In the genomic region with DNA sequence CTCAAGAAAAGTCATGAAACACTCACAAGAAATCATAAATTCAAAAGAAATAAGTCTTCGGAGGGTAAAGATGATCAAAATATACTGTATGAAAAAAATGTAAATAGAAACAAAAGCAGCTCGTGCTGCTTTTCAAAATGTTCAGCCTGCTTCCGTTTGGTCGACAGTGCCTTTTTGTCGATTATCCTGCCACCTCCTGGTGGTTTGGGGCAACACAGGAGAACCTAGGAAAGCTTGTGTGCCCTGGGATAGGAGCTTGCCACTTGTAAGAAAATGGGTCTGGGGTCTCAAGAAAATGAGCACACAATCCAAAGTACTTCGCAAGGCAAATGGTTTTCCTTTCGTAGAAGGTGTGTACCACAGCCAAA, we compare ENCODE assay signal across 8 mouse cellular contexts. TPM values are rescaled to one million over a fixed set of nuclear protein-coding genes. Genes with fewer than 3 reads are reported as not detected.
DNase-seq lines count a peak whose midpoint lies in the region; ATAC-seq lines count a peak whose summit lies in the region.

No protein-coding gene starts in this region.

- no peaks in the 10 kb centered on the region for H3K27me3 ChIP-seq in forebrain, embryonic 14.5 days (replicated peaks; ENCODE audit: control insufficient read depth, insufficient read depth, low read length)
- H3K27me3 ChIP-seq in hindbrain, embryonic 11.5 days (ENCODE audit: control insufficient read depth, insufficient read depth, low read length), result no peaks in the 10 kb centered on the region

- no peaks in the 10 kb centered on the region for H3K36me3 ChIP-seq in forebrain, embryonic 14.5 days (ENCODE audit: control insufficient read depth, insufficient read depth, low read length)
- H3K36me3 ChIP-seq in hindbrain, embryonic 11.5 days (ENCODE audit: control insufficient read depth, insufficient read depth, low read length), result no peaks in the 10 kb centered on the region

- H3K27ac ChIP-seq in forebrain, embryonic 14.5 days (ENCODE audit: low read depth, low read length), result no peak overlapping the region
- H3K27ac ChIP-seq in hindbrain, embryonic 11.5 days (ENCODE audit: low read depth, low read length), result no peak overlapping the region

- H3K4me2 ChIP-seq in forebrain, embryonic 14.5 days (ENCODE audit: low read length), result peak overlapping the region; percentile 80
- H3K4me2 ChIP-seq in hindbrain, embryonic 11.5 days (replicated peaks; ENCODE audit: low read depth, low read length), result peak overlapping the region; percentile 68

- no peak for ATAC-seq in forebrain, embryonic 14.5 days
- ATAC-seq in hindbrain, embryonic 11.5 days (ENCODE audit: low FRiP score), result no peak

- DNase-seq in Muller cell, postnatal 12 days (ENCODE audit: inconsistent ontology term), result peak; percentile 65
- peak; percentile 59 for DNase-seq in cerebellum, adult 11-12 months
- peak; percentile 92 for DNase-seq in forebrain, embryonic 14.5 days (ENCODE audit: low spot score)
- DNase-seq in hindbrain, embryonic 11.5 days (ENCODE audit: low spot score), result peak; percentile 90
- peak; percentile 56 for DNase-seq in layer of hippocampus, adult 9-11 months
- peak; percentile 91 for DNase-seq in lung, postnatal 36 days
- DNase-seq in retina, postnatal 7 days (ENCODE audit: low read depth, low spot score), result peak; percentile 68
- DNase-seq in urinary bladder, postnatal 4 days (ENCODE audit: low spot score in 2 of 2), result peak; percentile 57 to 74

- no peaks in the 10 kb centered on the region for H3K4me1 ChIP-seq in forebrain, embryonic 14.5 days (ENCODE audit: control insufficient read depth, insufficient read depth, low read length)
- H3K4me1 ChIP-seq in hindbrain, embryonic 11.5 days (replicated peaks; ENCODE audit: control insufficient read depth, insufficient read depth, low read length), result no peaks in the 10 kb centered on the region

- H3K9ac ChIP-seq in forebrain, embryonic 14.5 days (ENCODE audit: low read length), result peak overlapping the region; percentile 55; the same call in 1 of the 2 replicates
- peak overlapping the region; percentile 38; the same call in 1 of the 2 replicates for H3K9ac ChIP-seq in hindbrain, embryonic 11.5 days (ENCODE audit: low read depth, low read length)

- no peaks in the 10 kb centered on the region for H3K9me3 ChIP-seq in forebrain, embryonic 14.5 days (replicated peaks; ENCODE audit: control insufficient read depth, low read length)
- H3K9me3 ChIP-seq in hindbrain, embryonic 11.5 days (ENCODE audit: control insufficient read depth, low read length), result no peaks in the 10 kb centered on the region

- under 1% methylated on average over 7 of the region's 7 CpGs for WGBS in forebrain, embryonic 14.5 days
- 1% methylated on average over 7 of the region's 7 CpGs for WGBS in hindbrain, embryonic 11.5 days

- peak overlapping the region; percentile 61 for H3K4me3 ChIP-seq in forebrain, embryonic 14.5 days (ENCODE audit: low read depth, low read length)
- peak overlapping the region; percentile 47 for H3K4me3 ChIP-seq in hindbrain, embryonic 11.5 days (ENCODE audit: low read depth, low read length)

RNA-seq across cellular contexts. Expression of gene Hfe2, which starts 21.9 kb away (rescaled TPM):
- 0.41 and 0.52 TPM in 2 replicates for polyA plus RNA-seq in forebrain, embryonic 14.5 days (2014; fragmentation: Nextera tagmentation; extraction: Ambion mirVana)
- polyA plus RNA-seq in hindbrain, embryonic 11.5 days (2014; fragmentation: Nextera tagmentation; extraction: Ambion mirVana), result 1.5 and 1.6 TPM in 2 replicates

RNA-seq across cellular contexts. Expression of gene BC107364, which starts 51.0 kb away (rescaled TPM):
- not detected in 2 replicates for polyA plus RNA-seq in forebrain, embryonic 14.5 days (2014; fragmentation: Nextera tagmentation; extraction: Ambion mirVana)
- not detected in 2 replicates for polyA plus RNA-seq in hindbrain, embryonic 11.5 days (2014; fragmentation: Nextera tagmentation; extraction: Ambion mirVana)

RNA-seq across cellular contexts. Expression of gene Txnip, which starts 54.7 kb away (rescaled TPM):
- 60.7 and 79.0 TPM in 2 replicates for polyA plus RNA-seq in forebrain, embryonic 14.5 days (2014; fragmentation: Nextera tagmentation; extraction: Ambion mirVana)
- 48.9 and 53.4 TPM in 2 replicates for polyA plus RNA-seq in hindbrain, embryonic 11.5 days (2014; fragmentation: Nextera tagmentation; extraction: Ambion mirVana)
